Mouse (Mus musculus) stomach, postnatal 0 days (tissue): Measurements from ENCODE around the gene Slc6a8. TPM values are rescaled to one million over a fixed set of nuclear protein-coding genes. Genes with fewer than 3 reads are reported as not detected.
A peak's percentile ranks its signal among the peaks of the same experiment; 100 is the strongest.

Experiments used
- ATAC-seq: fragments of 200-750 bp; cut with Nextera tagmentation; 2 replicates; pipeline ENCODE4 v1.8.0; 2017; ENCODE audit not compliant: low FRiP score, low TSS enrichment
- DNase-seq: peaks from one replicate; pipeline ENCODE4 v3.0.0-alpha.2; 2016; ENCODE audit warnings: low spot score
- H3K27ac ChIP-seq: fragments of 300-500 bp; sonication (generic); replicated peaks from 2 replicates; pipeline ENCODE4 v1.5.1; 2014; ENCODE audit warnings: mild to moderate bottlenecking, control low read depth
- H3K27me3 ChIP-seq: fragments of 300-500 bp; sonication (generic); 2 replicates; pipeline ENCODE4 v1.6.1; 2014; ENCODE audit warnings: low read length; ENCODE audit not compliant: control insufficient read depth, insufficient read depth
- H3K36me3 ChIP-seq: fragments of 300-500 bp; sonication (generic); 2 replicates; pipeline ENCODE4 v1.6.1; 2014; ENCODE audit warnings: low read length, mixed read lengths; ENCODE audit not compliant: control insufficient read depth, insufficient read depth
- H3K4me1 ChIP-seq: fragments of 300-500 bp; sonication (generic); replicated peaks from 2 replicates; pipeline ENCODE4 v1.6.1; 2014; ENCODE audit warnings: antibody characterized with exemption; ENCODE audit not compliant: control insufficient read depth, insufficient read depth
- H3K4me2 ChIP-seq: fragments of 300-500 bp; sonication (generic); replicated peaks from 2 replicates; pipeline ENCODE4 v1.6.1; 2014; ENCODE audit warnings: low read depth, mild to moderate bottlenecking, control low read depth, moderate library complexity
- H3K4me3 ChIP-seq: fragments of 300-500 bp; sonication (generic); 2 replicates; pipeline ENCODE4 v1.5.1; 2014; ENCODE audit warnings: low read depth, low read length, control low read depth
- H3K9ac ChIP-seq: fragments of 300-500 bp; sonication (generic); 2 replicates; pipeline ENCODE4 v1.6.1; 2014; ENCODE audit warnings: mild to moderate bottlenecking, low read length, control low read depth, mixed read lengths
- H3K9me3 ChIP-seq: fragments of 300-500 bp; sonication (generic); 2 replicates; pipeline ENCODE4 v1.6.1; 2016; ENCODE audit warnings: low read length; ENCODE audit not compliant: control insufficient read depth
- CTCF ChIP-seq: IDR thresholded peaks from 2 replicates; pipeline ENCODE4 v1.5.1; 2016; ENCODE audit warnings: antibody characterized with exemption, low read depth, mild to moderate bottlenecking, moderate library complexity
- EP300 ChIP-seq: optimal IDR thresholded peaks from 2 replicates; pipeline ENCODE3; 2016; ENCODE audit warnings: antibody characterized with exemption
- WGBS: fragments of 180-500 bp; shearing (Covaris S2); extraction: QIAGEN DNeasy Blood & Tissue Kit; methylation state at CpG from one replicate; pipeline ENCODE4 v1.1.7; 2014; 5-methylcytosine and 5-hydroxymethylcytosine counted together
- polyA plus RNA-seq: library from polyadenylated mRNA; unstranded; fragments of >200 nt; fragmentation: Nextera tagmentation; extraction: Ambion mirVana; gene quantifications from 2 replicates; pipeline ENCODE4 v1.2.1, GENCODE M21; 2015

The Slc6a8 gene
- polyA plus RNA-seq, 1 experiment from 2014 or later, result 7.5 TPM

DNA sequence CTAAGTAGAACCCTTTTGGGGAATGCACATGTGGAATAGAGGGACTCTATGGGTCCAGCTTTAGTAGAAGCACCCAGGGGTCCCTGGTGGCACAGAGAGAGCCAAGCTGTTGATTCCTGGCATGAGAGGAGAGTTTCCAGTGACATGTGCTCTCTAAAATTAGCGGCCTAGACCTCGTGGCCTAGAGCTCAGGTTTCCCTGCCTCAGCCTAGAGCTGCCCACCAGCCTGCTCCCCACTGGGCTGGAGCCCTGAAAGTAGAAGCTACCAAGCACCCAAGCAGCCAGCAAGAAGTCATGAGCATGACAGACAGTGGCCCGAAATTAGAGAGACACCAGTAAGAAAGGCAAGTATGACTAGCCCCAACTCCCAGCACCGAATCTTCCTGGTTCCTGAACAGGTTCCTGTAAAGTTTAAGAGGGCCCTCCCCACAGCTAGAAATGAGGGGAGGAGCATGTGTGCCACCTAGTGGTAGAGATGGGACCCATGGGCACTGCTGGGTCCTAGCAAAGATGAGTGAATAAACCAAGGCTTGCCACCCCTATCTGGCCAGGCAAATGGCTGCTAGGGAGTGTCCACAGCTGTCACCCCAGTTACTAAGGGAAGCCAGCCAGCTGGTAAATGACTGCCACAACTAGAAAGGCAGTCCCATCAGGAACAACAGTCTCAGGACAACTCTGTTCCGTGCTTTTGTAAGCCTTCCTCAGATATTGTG lies 18.1 kb downstream of the Slc6a8 start:
- Histone ChIP-seq H3K4me2 (no peak overlapping the region), H3K27ac (no peak overlapping the region), H3K27me3 (no peaks in the 10 kb centered on the region), H3K4me1 (no peaks in the 10 kb centered on the region), H3K9ac (no peak overlapping the region), H3K4me3 (no peak overlapping the region), H3K36me3 (0 out of 2 replicates have a peak, but pooled peaks cover 3% of the 10 kb centered on the region), H3K9me3 (no peaks in the 10 kb centered on the region)
- no peak for TF ChIP-seq EP300
- TF ChIP-seq CTCF, result peak; percentile 82
- DNase-seq, result peak; percentile 60
- ATAC-seq, result peak; percentile 80
- 55% methylated on average over 3 of the region's 5 CpGs for WGBS

DNA sequence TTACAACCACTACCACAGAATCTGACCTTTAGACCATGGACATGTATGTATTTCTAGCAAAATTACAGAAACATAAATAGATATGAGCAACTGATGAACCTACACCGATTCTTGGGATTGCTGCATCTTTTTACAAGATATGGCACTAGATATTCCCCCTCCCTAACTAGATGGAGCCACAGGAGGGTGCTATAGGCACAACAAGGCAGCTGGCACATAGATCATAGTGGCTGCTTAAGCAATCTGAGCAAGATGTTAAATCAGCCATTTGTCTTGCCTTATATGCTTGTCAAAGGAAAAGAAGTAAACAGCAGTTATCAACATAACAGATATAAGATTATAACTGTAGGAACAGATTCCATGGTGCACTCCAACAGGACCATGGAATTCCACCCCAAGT lies 27.5 kb downstream of the Slc6a8 start:
- 85% methylated on average over 1 of the region's 1 CpGs for WGBS
- H3K4me2 ChIP-seq, result no peak overlapping the region
- no peak for DNase-seq
- H3K9me3 ChIP-seq, result no peaks in the 10 kb centered on the region
- ATAC-seq, result no peak
- H3K4me3 ChIP-seq, result no peak overlapping the region
- H3K27ac ChIP-seq, result no peak overlapping the region
- H3K9ac ChIP-seq, result no peak overlapping the region
- peak; percentile 67 for TF ChIP-seq CTCF
- TF ChIP-seq EP300, result no peak
- H3K36me3 ChIP-seq, result no peaks in the 10 kb centered on the region
- H3K27me3 ChIP-seq, result no peaks in the 10 kb centered on the region
- no peaks in the 10 kb centered on the region for H3K4me1 ChIP-seq

DNA sequence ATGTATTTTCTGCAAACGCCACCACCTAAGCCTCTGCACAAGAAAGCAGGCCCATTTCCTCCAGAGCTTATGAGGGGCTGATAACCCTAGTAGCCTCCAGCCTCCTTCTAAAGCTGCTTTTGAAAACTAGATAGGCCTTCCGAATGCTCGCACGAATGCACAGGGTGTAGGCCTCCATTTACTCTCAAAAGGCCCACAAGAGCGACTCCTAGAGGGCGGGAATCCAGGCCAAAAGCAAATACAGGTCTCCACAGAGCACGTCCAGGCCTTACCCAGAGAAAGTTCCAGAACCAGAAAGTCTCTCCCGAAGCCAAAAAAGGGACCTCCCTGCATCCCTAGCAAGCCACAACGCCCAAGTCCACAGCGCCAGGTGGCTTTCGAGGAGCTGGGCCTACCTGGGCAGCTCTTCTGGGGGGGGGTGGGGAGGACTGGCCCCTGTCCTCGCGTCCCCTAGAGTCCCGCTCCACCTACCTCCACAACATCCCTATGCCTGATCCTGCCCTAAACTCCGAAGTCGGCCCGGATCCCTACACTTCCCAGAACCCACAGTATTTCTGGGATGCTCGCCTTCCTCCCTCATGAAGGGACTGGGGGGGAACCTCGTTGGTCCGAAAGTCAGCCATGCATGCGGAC lies 42.6 kb downstream of the Slc6a8 start:
- peak overlapping the region; percentile 57 for H3K4me2 ChIP-seq
- peak; percentile 64 for TF ChIP-seq CTCF
- TF ChIP-seq EP300, result no peak
- ATAC-seq, result peak; percentile 52
- no peaks in the 10 kb centered on the region for H3K4me1 ChIP-seq
- H3K4me3 ChIP-seq, result peak overlapping the region; percentile 55
- no peaks in the 10 kb centered on the region for H3K27me3 ChIP-seq
- WGBS, result 23% methylated on average over 21 of the region's 21 CpGs
- H3K27ac ChIP-seq, result peak overlapping the region; percentile 90
- no peaks in the 10 kb centered on the region; the same call in 1 of the 2 replicates for H3K36me3 ChIP-seq
- H3K9ac ChIP-seq, result peak overlapping the region; percentile 65
- DNase-seq, result peak; percentile 71
- no peaks in the 10 kb centered on the region for H3K9me3 ChIP-seq

DNA sequence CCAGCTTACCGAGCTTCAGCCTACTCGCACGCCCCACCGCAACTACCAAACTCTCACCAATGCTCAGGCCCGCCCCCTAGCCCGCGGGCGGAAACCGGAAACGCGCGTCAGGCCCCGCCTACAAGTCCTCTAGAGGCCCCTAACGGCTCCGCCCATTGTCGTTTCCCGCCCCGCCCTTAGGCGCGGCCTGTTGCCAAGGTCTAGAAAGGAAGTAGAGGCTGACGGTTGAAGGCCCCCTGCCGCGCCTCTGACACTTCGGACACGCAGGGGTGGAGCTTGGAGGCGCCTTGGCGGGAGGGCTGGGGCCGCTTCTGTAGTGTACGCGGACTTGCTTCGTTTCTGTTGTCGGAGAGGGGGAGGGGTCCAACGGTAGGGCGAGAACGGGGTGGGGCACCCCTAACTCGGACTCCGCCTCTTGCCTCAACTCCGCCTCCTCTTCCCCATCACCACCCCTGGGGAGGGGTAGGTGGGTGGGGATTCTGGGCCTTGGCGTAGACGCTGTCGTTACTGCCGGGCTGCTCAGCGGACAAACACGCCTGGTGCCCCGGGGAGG lies 43.2 kb downstream of the Slc6a8 start, which contains the start of the genes Bcap31 and Abcd1:
Gene Bcap31, minus strand, starts transcription at position 67 of the 553 bp plus-strand sequence.
Gene Abcd1, plus strand, starts transcription at position 489 of the 553 bp plus-strand sequence.
- Histone ChIP-seq H3K27ac (peak within 1 kb of the TSS; percentile 90), H3K4me3 (peak within 1 kb of the TSS; percentile 55), H3K36me3 (no peaks in the 10 kb centered on the region; the same call in 1 of the 2 replicates), H3K9me3 (no peaks in the 10 kb centered on the region), H3K4me1 (no peaks in the 10 kb centered on the region), H3K9ac (peak within 1 kb of the TSS; percentile 65), H3K4me2 (peak within 1 kb of the TSS; percentile 58), H3K27me3 (no peaks in the 10 kb centered on the region)
- DNase-seq, result peak; percentile 95
- WGBS, result 11% methylated on average over 28 of the region's 45 CpGs
- ATAC-seq, result peak; percentile 95
- TF ChIP-seq CTCF (peak; percentile 39), EP300 (peak; percentile 71)

DNA sequence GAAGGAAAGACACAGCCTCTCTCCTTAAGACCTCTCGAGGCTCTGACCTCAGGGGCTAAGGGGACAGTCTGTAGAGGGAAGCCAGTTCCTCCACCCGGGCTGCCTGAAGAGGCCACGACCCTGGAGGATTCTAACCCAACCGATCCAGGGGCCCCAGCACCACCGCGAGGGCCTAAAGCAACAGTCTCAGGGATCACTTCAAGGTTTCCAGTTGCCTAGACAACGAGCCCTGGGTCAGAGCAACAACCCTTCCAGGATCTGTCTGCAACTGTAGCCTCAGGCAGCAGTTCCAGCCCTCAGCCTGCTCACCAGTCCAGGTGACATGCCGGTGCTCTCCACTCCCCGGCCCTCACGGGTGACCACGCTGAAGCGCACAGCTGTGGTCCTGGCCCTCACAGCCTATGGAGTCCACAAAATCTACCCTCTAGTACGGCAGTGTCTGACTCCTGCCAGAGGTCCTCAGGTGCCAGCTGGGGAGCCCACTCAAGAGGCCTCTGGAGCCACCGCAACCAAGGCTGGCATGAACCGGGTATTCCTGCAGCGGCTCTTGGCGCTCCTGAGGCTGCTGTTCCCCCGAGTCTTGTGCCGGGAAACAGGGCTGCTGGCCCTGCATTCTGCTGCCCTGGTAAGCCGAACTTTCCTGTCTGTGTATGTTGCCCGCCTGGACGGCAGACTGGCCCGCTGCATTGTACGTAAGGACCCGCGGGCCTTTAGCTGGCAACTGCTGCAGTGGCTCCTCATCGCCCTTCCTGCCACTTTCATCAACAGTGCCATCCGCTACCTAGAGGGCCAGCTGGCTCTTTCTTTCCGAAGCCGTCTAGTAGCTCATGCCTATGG lies 44.0 kb downstream of the Slc6a8 start:
- Histone ChIP-seq H3K27ac (peak overlapping the region; percentile 90), H3K36me3 (no peaks in the 10 kb centered on the region; the same call in 1 of the 2 replicates), H3K4me1 (no peaks in the 10 kb centered on the region), H3K4me2 (peak overlapping the region; percentile 58), H3K9me3 (no peaks in the 10 kb centered on the region), H3K27me3 (no peaks in the 10 kb centered on the region), H3K9ac (peak overlapping the region; percentile 59), H3K4me3 (peak overlapping the region; percentile 55)
- DNase-seq (no peak), ATAC-seq (peak; percentile 10; the same call in 1 of the 2 replicates)
- no peak for TF ChIP-seq CTCF
- no peak for TF ChIP-seq EP300
- WGBS, result 24% methylated on average over 30 of the region's 30 CpGs
